Mouse (Mus musculus): Measurements from ENCODE around the gene Smap2. TPM values are rescaled to one million over a fixed set of nuclear protein-coding genes. Genes with fewer than 3 reads are reported as not detected.

Smap2 gene
- polyA plus RNA-seq, 1 experiment from 2014 or later, result 14.4 TPM

DNA sequence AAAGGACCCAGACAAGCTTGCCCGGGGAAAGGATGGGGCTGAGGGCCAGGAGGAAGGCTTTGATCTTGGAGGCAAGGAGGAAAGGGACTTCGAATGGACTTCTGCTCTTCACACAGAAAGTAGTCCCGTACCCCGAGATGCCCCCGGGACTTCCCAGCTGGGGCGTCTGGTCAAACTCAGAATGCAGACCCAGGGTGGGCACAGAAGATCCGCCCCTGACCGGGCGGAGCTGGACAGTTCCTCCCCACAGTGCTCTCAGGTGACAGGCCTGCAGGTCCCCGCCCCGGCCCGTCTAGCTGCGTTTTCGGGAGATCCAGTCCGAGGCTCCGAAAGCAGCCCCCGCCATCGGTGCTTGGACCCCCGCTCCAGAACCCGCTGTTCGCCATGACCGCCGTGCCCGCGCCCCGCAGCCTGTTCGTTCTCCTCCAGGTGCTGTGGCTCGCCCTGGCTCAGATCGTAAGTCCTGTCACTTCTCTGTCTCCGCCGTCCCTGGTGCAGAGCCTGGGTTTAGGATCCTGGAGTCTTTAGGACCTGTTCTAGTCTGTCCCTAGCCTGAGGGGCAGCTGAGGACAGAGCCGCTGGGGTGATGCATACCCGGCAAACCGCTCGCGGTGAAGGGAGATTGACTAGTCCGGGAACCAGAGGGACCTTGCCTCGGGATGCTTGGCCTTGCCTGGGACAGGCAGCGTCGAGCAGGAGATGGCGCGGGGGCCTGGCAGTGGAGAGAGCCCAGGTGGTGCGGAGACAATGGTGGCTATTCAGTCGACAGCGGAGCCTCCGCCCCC lies 22.5 kb upstream of the Smap2 start, which contains the start of gene Col9a2:
Gene Col9a2, plus strand, starts transcription at position 55 of the 785 bp plus-strand sequence.
- Histone ChIP-seq H3K9me3 (replicated peaks) (no peaks in the 10 kb centered on the region), H3K9ac (peak within 1 kb of the TSS; percentile 47), H3K27me3 (peaks cover 38% of the 10 kb centered on the region), H3K4me2 (peak within 1 kb of the TSS; percentile 89), H3K27ac (no peak within 1 kb of the TSS), H3K4me1 (peaks cover 23% of the 10 kb centered on the region), H3K36me3 (no peaks in the 10 kb centered on the region), H3K4me3 (replicated peaks) (peak within 1 kb of the TSS; percentile 46)
- 2% methylated on average over 46 of the region's 46 CpGs for WGBS
- no peak; the same call in 1 of the 2 replicates for ATAC-seq (replicated peaks; ENCODE audit: low FRiP score)

DNA sequence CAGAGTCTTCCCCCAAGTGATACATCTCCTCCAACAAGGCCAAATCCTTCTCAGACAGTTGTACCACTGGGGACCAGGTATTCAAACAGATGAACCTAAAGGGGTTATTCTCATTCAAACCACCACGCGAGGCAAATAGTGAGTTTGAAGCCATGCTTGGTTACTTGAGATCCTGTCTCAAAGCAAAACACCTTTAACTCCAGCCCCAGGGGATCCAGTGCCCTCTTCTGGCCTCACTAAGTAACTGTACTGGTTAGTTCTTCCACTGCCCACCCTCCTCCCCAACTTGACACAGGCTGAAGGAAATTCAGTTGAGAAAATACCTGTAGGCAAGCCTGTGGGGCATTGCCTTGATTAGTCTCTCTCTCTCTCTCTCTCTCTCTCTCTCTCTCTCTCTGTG lies 16.0 kb upstream of the Smap2 start:
- Histone ChIP-seq H3K9ac (no peak overlapping the region), H3K4me3 (replicated peaks) (no peak overlapping the region), H3K4me2 (no peak overlapping the region), H3K4me1 (no peaks in the 10 kb centered on the region), H3K36me3 (no peaks in the 10 kb centered on the region), H3K27me3 (peaks cover 4% of the 10 kb centered on the region), H3K9me3 (replicated peaks) (no peaks in the 10 kb centered on the region), H3K27ac (no peak overlapping the region)
- no peak for ATAC-seq (replicated peaks; ENCODE audit: low FRiP score)
- 91% methylated on average over 2 of the region's 2 CpGs for WGBS

DNA sequence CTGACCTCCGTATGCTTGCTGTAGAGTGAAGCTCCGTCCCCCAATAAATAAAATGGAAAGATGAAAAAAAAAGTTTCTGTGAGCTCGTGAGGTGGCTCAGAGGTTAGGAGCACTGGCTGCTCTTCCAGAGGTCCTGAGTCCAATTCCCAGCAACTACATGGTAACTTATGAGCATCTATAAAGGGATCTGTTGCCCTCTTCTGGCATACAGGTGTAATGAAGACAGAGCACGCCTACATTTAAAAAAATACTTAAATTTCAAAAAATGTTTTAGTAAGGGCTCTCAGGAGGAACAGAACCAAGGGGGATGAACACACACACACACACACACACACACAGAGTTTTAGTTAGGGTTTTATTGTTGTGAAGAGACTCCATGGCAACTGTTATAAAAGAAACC lies 14.4 kb upstream of the Smap2 start:
- no peak for ATAC-seq (replicated peaks; ENCODE audit: low FRiP score)
- H3K9ac ChIP-seq, result no peak overlapping the region

DNA sequence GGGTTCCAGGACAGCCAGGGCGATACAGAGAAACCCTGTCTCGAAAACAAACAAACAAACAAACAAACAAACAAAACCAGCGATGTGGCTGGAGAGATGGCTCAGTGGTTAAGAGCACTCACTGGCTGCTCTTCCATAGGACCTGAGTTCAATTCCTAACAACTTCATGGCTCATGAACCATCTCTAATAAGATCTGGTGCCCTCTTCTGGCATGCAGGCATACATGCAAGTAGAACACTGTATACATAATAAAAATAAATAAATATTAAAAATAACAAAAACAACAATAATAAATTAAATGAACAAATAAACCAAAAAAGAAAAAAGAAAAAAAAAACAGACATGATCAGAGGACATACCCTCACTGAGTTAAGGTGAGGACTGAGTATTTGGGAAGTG lies 12.6 kb upstream of the Smap2 start:
- Histone ChIP-seq H3K4me1 (no peaks in the 10 kb centered on the region), H3K27ac (no peak overlapping the region), H3K9ac (no peak overlapping the region), H3K36me3 (no peaks in the 10 kb centered on the region), H3K27me3 (no peaks in the 10 kb centered on the region), H3K4me2 (no peak overlapping the region), H3K9me3 (replicated peaks) (no peaks in the 10 kb centered on the region), H3K4me3 (replicated peaks) (no peak overlapping the region)
- 78% methylated on average over 3 of the region's 3 CpGs for WGBS
- ATAC-seq (replicated peaks; ENCODE audit: low FRiP score), result no peak

More for the DNA sequence above, 14.4 kb upstream of the Smap2 start:
- no peaks in the 10 kb centered on the region for H3K36me3 ChIP-seq
- no peaks in the 10 kb centered on the region for H3K9me3 ChIP-seq (replicated peaks)
- WGBS, result 41% methylated on average over 4 of the region's 4 CpGs
- H3K27me3 ChIP-seq, result no peaks in the 10 kb centered on the region
- H3K27ac ChIP-seq, result no peak overlapping the region
- H3K4me2 ChIP-seq, result no peak overlapping the region
- no peaks in the 10 kb centered on the region for H3K4me1 ChIP-seq
- no peak overlapping the region for H3K4me3 ChIP-seq (replicated peaks)

DNA sequence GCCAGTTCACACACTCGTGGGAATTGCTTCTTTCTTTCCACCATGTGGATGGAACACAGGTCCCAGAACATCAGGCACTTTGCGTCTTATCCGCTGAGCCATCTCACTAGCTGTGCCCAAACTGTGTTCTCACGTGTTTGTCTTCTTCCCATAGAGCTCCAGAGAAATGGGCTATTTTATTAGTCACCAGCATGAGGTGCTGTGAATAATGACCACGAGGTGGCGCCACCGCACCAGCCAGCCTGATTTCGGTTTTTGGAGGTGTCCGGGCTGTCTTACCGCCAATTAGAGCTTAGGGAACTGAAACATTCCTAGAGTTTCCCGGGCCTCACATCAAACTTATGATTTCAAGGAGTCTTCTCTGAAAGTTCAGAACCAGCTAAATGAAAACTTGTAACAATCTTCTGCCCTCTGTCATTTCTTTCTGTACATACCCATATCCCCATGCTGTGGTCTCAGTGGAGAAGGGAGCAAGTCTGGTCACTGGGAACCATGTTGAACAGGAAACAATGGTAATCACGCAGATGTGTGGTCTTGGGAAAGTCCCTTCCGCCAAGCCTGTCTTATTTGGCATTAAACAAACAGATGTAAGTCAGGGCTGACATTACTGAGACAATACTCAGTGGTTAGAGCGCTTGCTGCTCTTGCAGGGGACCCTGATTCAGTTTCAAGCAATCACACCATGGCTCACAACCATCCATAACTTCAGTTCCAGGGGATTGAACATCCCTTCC lies 11.8 kb upstream of the Smap2 start:
- H3K9ac ChIP-seq, result no peak overlapping the region
- no peak overlapping the region for H3K4me2 ChIP-seq
- ATAC-seq (replicated peaks; ENCODE audit: low FRiP score), result no peak
- no peaks in the 10 kb centered on the region for H3K27me3 ChIP-seq
- H3K27ac ChIP-seq, result no peak overlapping the region
- whole genome bisulfite sequencing, result 31% methylated on average over 14 of the region's 14 CpGs
- H3K36me3 ChIP-seq, result no peaks in the 10 kb centered on the region
- H3K4me3 ChIP-seq (replicated peaks), result no peak overlapping the region
- H3K9me3 ChIP-seq (replicated peaks), result no peaks in the 10 kb centered on the region
- no peaks in the 10 kb centered on the region for H3K4me1 ChIP-seq

DNA sequence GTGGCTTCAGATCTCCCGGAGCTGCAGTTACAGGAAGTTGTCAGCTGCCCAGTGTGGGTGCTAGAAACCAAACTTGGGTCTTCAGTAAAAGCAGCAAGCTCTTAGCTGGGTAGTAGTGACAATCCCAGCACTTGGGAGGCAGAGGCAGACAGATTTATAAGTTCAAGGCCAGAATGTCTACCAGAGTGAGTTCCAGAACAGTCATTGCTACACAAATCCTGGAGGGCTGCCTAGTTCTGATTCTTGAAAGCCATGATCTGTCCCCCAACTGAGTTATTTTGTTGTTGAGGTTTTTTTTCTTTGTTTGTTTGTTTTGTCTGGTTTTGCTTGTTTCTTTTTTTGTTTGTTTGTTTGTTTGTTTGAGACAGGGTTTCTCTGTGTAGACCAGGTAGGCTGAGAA lies 11.1 kb upstream of the Smap2 start:
- Histone ChIP-seq H3K4me3 (replicated peaks) (no peak overlapping the region), H3K27ac (no peak overlapping the region), H3K9me3 (replicated peaks) (no peaks in the 10 kb centered on the region), H3K4me1 (no peaks in the 10 kb centered on the region), H3K4me2 (no peak overlapping the region), H3K27me3 (no peaks in the 10 kb centered on the region), H3K36me3 (no peaks in the 10 kb centered on the region), H3K9ac (no peak overlapping the region)
- 63% methylated on average over 1 of the region's 1 CpGs for WGBS
- ATAC-seq (replicated peaks; ENCODE audit: low FRiP score), result no peak

DNA sequence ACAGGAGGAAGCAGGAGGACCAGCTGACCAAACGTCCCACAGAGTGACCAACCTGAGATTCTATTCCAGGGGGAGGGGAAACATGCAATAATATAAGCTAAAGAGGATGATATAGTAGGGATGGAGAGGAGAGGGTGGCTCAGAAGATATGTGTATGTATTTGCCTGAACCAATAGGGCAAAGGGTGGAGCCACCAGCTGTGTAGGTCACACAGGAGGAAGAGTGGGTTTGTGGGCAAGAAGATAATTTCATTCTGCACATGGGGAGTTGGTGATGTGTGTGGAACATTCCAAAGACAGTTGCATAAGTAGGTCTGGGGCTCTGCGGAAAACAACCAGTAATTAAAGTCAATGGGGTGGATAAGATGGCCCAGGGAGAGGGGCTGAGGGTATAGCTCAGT lies 8.6 kb upstream of the Smap2 start:
- Histone ChIP-seq H3K4me3 (replicated peaks) (no peak overlapping the region), H3K4me2 (no peak overlapping the region), H3K4me1 (no peaks in the 10 kb centered on the region), H3K9me3 (replicated peaks) (no peaks in the 10 kb centered on the region), H3K36me3 (no peaks in the 10 kb centered on the region), H3K9ac (no peak overlapping the region), H3K27ac (no peak overlapping the region), H3K27me3 (no peaks in the 10 kb centered on the region)
- WGBS, result 54% methylated on average over 2 of the region's 2 CpGs
- ATAC-seq (replicated peaks; ENCODE audit: low FRiP score), result no peak

DNA sequence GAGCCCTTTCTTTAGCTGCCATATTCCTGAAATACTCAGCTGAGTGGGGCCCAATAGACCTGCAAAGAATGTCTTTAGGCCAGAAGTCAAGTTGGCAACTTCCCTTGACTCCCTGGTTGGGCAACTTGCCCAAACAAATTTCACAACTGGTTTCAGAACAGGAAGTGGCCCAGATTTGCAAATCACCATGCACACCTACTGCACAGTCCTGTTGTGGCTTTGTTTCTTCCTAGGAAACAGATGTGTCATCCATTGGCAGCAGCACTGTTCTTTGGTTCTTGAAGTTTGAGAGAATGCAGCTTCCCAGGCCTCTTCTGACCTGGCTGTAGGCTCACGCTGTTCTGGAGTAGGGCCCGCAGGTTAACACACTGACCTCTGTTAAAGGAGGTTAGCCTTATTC lies 6.9 kb upstream of the Smap2 start:
- ATAC-seq (replicated peaks; ENCODE audit: low FRiP score), result no peak
- no peaks in the 10 kb centered on the region for H3K4me1 ChIP-seq
- no peak overlapping the region for H3K27ac ChIP-seq
- H3K4me3 ChIP-seq (replicated peaks), result no peak overlapping the region
- H3K9me3 ChIP-seq (replicated peaks), result no peaks in the 10 kb centered on the region
- no peaks in the 10 kb centered on the region for H3K27me3 ChIP-seq
- H3K4me2 ChIP-seq, result no peak overlapping the region
- H3K36me3 ChIP-seq, result no peaks in the 10 kb centered on the region
- WGBS, result 87% methylated on average over 2 of the region's 2 CpGs
- no peak overlapping the region for H3K9ac ChIP-seq

DNA sequence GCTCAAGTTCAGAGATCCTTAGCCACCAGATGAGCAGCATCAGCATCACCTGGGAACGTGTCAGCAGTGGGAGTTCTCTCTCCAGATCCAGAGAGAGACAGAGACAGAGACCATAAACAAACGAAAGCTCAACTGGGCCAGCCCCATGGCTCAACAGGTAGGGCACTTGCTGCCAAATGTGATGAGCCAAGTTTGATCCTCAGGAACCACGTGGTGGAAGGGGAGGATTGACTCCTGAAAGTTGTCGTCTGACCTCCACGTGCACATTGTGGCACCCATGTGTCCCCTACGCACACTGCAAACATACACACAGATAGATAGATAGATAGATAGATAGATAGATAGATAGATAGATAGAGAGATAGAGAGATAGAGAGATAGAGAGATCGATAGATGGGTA lies 6.4 kb upstream of the Smap2 start:
- Histone ChIP-seq H3K9me3 (replicated peaks) (no peaks in the 10 kb centered on the region), H3K36me3 (no peaks in the 10 kb centered on the region), H3K4me3 (replicated peaks) (no peak overlapping the region), H3K4me2 (no peak overlapping the region), H3K4me1 (no peaks in the 10 kb centered on the region), H3K27ac (no peak overlapping the region), H3K27me3 (no peaks in the 10 kb centered on the region), H3K9ac (no peak overlapping the region)
- ATAC-seq (replicated peaks; ENCODE audit: low FRiP score), result no peak
- 89% methylated on average over 7 of the region's 7 CpGs for WGBS

DNA sequence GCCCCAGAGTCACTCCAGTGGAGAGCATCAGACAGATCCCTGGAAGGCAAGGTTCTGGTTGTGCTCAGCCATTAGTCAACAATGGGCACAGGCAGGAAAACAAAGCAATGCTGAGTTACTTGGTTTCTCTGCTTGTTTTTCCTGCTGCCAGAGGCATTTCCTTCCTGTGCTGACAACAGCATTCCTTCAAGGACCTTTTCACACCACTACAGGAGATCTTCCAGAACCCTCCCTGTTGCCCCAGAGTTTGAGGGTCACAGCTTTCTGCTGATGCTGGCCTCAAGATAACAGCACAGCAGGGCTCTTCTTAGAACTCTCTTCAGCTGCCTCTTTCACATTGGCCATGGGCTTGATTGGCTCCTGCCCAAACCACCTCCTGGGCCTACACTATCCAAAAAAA lies 4.9 kb upstream of the Smap2 start:
- Histone ChIP-seq H3K4me1 (peaks cover 4% of the 10 kb centered on the region; the same call in 1 of the 2 replicates), H3K36me3 (no peaks in the 10 kb centered on the region), H3K27ac (no peak overlapping the region), H3K4me3 (replicated peaks) (no peak overlapping the region), H3K27me3 (no peaks in the 10 kb centered on the region), H3K4me2 (no peak overlapping the region), H3K9me3 (replicated peaks) (no peaks in the 10 kb centered on the region), H3K9ac (no peak overlapping the region)
- no peak for ATAC-seq (replicated peaks; ENCODE audit: low FRiP score)

DNA sequence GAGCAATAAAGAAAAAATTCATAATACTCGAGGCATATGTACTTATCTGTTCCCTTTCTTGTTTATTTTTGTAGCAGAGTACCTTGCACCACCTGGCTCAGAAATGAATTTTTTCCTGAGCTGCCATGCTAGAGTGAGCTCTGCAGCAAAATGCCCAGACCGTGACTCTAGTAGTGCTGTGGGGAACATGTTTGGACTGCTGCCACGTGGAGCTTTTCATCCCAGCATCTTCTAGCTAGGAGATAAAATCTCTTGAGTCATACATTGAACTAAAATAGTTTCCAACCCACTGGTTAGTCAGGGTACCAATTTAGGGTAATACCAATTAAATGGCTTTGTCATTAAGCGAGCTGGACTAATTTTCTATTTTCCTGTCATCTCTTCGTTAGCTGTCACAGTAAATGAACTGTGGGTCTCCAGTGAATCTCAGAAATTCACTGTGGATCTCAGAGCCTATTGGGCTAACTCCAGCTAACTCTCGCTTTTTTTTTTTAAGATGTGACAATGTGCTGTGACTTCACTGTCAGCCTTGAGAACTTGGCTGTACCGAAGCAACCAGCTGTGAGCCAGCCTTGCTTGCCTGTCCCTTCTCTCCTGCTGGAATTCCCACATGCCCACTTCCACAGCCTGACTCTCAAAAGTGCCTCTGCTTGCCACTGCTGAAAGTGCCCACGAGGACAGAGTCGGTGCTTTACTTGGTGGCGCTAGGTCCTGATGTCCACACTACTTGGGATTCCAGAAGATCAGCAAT lies 3.2 kb upstream of the Smap2 start:
- Histone ChIP-seq H3K9ac (no peak overlapping the region), H3K4me1 (peaks cover 15% of the 10 kb centered on the region), H3K4me3 (replicated peaks) (no peak overlapping the region), H3K27me3 (no peaks in the 10 kb centered on the region), H3K4me2 (no peak overlapping the region), H3K9me3 (replicated peaks) (no peaks in the 10 kb centered on the region), H3K36me3 (no peaks in the 10 kb centered on the region), H3K27ac (no peak overlapping the region)
- no peak for ATAC-seq (replicated peaks; ENCODE audit: low FRiP score)
- 71% methylated on average over 10 of the region's 10 CpGs for WGBS

DNA sequence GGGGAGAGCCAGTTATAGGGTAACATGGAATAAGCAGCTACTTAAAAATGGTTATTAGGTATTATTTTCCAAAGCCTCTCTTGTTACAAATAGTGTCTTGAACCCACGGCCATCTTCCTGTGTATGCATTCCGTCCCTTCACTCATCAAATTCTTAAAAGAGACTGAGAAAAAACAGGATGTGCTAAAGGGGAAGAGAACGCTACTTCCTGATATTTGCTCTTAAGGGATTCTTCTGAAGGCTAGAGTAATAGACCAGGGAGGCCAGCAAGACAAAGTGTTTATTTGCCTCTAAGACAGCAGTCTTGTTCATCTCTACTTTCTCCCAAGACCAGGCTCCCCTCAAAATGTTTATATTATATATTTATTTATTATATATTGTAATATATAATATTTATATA lies 1.2 kb upstream of the Smap2 start:
- no peaks in the 10 kb centered on the region for H3K36me3 ChIP-seq
- H3K9me3 ChIP-seq (replicated peaks), result no peaks in the 10 kb centered on the region
- no peak overlapping the region for H3K4me2 ChIP-seq
- peaks cover 23% of the 10 kb centered on the region for H3K4me1 ChIP-seq
- H3K27me3 ChIP-seq, result no peaks in the 10 kb centered on the region
- WGBS, result 86% methylated on average over 3 of the region's 3 CpGs
- ATAC-seq (replicated peaks; ENCODE audit: low FRiP score), result no peak
- no peak overlapping the region for H3K27ac ChIP-seq
- no peak overlapping the region for H3K4me3 ChIP-seq (replicated peaks)
- H3K9ac ChIP-seq, result no peak overlapping the region
